Mouse (Mus musculus): Measurements from ENCODE around the gene Srrm3.

Srrm3 gene

DNA sequence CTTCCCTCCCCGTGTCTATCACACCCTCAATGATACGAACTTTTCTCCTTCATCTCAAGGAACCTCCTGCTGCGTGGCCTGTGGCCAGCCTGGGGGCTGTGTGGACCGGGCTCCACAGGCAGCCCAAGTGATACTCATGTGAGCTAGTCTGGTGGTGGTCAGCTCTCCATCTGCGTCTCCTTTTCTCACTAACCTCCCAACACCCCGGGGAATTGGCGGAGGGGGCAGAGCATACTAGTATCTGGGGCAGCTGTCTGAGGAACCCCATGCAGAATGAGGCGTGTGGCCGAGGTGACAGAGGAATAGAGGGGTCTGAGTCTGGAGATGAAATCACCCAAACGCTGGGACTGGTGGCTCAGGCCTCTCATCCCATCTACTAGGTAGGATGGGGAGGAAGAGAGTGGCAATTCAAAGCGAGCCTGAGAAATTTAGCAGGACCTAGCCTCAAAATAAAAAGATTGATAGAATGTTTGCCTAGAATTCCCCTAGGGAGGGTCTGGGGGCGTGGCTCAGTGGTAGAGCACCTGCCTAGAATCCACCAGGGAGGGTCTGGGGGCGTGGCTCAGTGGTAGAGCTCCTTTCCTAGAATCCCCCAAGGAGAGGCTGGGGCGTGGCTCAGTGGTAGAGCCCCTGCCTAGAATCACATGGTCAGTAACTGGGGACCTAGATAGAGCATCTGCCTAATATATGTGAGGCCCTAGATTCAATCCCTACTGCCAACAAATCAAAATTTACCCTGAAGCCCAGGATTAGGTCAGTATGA is 63.2 kb downstream of the Srrm3 start:
- no peak for DNase-seq (ENCODE audit: low spot score in 2 of 2)

DNA sequence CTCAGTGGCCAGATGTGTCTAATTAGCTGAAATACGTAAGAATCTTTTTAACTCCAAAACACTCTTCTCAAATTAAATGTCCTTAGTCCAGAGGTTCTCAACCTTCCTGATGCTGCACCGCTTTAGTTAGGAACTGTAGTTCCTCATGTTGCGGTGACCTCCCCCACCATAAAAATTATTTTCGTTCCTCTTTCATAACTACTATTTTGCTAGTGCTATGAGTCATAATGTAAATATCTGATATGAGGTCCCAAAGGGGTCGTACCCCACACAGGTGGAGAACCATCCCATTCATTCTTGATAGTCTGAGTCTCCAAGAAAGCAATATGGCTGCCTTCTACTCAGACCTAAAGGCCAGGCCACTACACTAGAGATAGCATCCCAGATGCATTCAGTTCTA is 63.8 kb downstream of the Srrm3 start:
- DNase-seq (ENCODE audit: low spot score in 2 of 2) = no peak

DNA sequence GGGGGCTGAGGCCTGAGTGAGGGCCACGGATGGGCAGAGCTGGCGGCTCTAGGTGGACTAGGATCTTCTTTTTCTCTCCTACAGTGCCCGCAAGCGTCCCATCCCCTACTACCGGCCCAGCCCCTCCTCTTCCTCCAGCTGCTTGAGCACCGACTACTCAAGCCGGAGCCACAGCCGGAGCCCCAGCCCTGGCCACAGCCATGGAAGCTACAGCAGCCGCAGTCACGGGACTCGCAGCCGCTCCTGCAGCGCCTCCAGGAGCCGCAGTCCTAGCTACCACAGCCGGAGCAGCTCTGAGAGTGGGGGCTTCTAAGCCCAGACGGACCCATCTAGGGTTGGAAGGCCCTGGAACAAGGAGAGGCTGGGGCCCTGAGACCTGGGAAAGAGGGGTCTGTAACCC is 66.3 kb downstream of the Srrm3 start:
- no peak for DNase-seq (ENCODE audit: low spot score in 2 of 2)

DNA sequence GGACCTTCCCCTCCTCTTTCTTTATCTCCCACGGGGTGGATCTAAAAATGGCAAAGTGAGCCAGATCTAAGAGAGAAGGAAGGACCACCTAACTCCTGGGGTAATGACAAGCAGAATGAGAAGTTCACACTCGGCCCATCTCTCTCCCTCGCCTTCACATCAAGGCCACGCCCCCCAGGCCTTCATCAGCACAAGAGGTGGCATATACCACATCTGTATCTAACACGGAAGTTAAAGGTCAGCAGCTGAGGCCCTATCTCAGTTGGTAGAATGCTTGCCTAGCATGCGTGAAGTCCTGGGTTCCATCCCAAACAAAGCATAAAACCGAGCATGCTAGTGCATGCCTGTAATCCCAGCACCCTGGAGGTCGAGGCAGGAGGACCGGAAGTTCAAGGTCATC is 67.1 kb downstream of the Srrm3 start:
- no peak for DNase-seq (ENCODE audit: low spot score in 2 of 2)

DNA sequence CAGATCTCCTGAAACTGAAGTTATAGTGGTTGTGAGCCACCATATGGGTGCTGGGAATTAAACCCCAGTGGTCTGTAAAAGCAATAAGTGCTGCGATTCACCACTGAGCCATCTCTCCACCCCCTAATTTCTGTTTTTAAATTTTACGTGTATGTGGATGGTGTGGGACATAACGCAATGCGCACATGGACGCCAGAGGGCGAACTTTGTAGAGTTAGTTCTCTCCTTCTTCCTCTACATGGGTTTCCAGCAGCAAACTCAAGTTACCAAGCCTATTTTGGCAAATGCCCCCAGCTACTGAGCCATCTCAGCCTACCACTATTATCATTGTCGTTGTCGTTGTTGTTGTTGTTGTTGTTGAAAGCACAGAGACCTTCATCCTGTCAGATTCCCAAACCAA is 70.5 kb downstream of the Srrm3 start:
- DNase-seq (ENCODE audit: low spot score in 2 of 2) = peak; percentile 39 to 73

DNA sequence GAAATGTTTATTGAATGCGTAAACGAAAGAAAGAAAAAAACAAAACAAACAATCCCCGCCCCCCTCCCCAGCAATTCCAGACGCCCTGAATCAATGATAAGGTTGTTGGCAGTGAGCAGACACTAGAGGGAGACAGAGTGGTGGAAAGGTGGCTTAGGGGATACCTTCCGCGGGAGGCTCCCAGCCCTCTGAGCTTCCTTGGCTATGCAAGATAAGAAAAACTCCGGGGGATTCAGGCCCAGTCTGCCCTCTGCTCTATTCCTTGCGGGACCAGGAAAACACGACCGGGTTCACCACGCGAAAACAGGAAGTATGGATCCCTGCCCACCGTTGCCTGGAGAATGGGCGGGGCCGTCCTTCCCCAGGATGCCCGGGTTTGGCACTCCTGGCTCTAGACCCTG is 71.1 kb downstream of the Srrm3 start:
- peak; percentile 68 to 76 for DNase-seq (ENCODE audit: low spot score in 2 of 2)

DNA sequence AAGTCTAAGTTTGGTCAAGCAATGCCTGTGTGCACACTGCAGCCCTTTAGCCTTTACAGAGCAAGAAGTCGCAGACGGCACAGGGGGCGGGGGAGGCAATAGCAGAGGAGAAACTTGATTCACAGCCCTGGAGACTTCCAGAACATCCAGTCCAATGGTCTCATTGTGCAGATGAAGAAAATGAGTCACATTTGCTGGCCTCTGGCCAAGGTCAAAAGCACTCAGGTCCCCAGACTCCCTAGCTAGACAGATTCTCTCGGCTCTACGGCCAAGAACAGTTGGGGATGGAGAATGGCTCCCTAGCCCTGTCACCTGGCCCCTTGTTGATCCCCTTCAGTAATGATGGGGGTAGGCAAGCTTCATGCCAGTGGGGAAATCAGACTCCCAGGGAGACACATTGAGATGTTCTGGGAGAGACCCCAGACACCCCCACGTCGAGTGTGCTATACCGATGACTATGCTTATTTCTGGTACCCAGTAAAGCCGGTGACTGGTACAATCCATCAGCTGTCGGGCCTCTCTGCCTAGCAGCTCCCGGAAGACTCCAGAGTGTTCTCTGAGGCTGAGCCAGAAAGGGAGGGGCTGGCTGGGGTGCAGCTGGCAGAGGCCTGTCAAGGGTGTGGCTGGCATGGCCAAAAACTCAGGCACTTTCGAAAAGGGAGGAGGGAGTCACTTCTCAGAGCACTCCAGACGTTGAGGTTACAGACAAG is 72.9 kb downstream of the Srrm3 start:
- DNase-seq (ENCODE audit: low spot score in 2 of 2) = peak; percentile 87 to 93

DNA sequence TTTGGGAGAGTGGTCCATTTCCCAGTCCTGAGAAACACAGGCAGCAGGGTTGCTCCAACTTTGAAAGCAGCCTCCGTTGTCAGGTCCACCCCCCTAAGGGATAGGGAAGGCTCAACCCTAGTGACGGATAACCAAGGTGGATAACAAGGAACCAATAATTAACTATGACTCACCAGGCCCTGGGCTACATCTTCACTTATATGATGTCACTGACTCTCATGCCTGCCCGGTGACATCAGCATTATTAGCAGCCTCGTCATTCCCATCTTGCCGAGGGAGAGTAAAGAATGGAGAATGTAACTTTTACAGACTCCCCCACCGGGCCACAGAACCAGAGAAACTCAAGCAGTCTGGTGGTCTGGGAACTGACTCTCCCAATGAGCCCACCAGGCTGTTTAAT is 78.0 kb downstream of the Srrm3 start:
- DNase-seq (ENCODE audit: low spot score in 2 of 2) = no peak

DNA sequence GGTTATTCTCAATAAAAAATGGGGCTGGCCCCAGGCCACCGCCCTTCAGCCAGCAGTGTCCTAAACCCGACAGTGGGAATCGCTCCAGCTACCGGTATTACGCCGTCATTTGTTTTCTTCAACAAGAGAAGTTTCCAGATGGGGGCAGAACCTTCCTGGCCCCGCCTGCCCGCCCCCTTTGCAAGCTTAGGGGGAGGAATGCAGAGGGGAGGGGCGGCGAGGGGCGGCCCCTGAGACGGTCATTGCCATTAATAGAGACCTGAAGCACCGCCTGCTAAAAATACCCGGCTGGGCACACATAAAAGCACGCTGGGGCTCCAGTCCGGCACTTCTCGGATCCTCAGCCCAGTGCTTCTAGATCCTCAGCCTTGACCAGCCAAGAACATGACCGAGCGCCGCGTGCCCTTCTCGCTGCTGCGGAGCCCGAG is 81.0 kb downstream of the Srrm3 start, which contains the start of gene Hspb1:
Gene Hspb1 (plus strand): TSS at position 245 of the 428 bp plus-strand sequence.
- DNase-seq (ENCODE audit: low spot score in 2 of 2) = peak; percentile 96 to 97

DNA sequence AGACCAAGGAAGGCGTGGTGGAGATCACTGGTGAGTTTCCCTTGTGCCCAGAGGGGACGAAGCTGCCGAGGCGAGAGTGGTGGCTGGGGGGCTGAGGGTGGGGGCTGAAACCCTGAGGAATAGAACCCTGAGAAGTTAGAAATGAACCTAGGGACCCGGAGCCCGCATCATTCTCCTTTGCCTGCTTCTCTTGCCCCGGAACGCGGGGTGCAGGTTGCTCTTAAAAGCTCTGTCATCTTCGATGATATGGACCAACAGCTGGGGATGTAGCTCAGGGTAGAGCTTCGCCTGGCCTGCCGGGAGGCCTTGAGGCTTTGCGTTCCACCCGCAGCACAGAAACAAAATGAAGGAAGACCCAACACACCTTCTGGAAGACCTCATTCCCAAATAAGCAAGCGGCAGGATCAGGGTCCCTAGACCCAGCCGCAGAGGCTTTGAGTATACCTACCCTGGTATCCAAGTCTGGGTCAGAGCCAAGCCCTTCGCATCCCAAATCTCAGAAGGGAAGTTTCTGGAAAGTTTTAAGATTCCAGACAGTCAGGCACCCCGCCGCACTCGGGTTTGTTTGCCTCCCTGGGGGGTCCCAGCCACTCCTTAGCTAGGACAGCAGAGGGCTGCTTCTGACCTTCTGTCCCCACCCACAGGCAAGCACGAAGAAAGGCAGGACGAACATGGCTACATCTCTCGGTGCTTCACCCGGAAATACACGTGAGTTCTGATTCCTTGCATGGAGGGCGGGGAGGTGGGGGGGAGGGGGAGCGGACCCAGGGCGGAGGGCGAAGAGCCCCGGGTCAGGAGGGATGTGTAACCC is 81.9 kb downstream of the Srrm3 start:
- peak; percentile 48 to 59 for DNase-seq (ENCODE audit: low spot score in 2 of 2)

DNA sequence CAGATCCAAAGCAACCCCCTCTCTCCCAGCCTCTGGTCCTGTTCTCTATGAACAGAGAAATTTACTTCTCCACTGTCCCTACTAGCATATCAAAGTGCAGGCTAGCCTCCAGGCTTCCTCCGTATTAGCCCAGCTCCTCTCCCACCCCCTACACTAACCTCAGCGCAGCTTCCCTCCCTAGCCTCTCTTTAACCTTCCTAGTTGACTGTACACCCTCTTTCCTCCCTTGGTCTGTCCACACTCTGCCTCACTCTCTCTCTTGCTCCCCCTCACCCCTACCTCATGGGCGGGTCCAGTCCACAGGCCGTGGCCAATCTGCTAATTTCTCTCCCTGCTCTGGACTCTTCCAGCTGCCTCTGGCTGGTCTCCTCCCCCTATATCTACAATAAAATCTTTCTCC is 83.6 kb downstream of the Srrm3 start:
- no peak for DNase-seq (ENCODE audit: low spot score in 2 of 2)

DNA sequence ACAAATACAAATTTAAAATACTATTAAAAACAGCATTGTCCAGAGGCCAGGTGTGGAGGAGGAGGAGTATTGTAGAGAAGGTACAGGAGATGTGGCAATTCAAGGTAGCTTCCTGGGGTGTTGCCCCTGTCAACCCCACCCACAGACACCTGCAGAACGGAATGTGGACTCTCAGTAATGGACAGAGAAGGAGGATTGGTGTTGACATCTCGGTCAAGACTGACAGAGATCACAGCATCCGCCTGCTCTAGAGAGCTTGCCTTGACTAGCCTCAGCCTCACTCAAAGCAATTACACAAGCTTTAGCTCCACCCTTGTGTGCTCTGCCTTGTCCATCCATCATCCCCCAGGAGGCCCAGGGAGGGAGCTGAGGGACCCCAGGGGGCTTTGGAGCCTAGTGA is 84.2 kb downstream of the Srrm3 start:
- no peak for DNase-seq (ENCODE audit: low spot score in 2 of 2)

DNA sequence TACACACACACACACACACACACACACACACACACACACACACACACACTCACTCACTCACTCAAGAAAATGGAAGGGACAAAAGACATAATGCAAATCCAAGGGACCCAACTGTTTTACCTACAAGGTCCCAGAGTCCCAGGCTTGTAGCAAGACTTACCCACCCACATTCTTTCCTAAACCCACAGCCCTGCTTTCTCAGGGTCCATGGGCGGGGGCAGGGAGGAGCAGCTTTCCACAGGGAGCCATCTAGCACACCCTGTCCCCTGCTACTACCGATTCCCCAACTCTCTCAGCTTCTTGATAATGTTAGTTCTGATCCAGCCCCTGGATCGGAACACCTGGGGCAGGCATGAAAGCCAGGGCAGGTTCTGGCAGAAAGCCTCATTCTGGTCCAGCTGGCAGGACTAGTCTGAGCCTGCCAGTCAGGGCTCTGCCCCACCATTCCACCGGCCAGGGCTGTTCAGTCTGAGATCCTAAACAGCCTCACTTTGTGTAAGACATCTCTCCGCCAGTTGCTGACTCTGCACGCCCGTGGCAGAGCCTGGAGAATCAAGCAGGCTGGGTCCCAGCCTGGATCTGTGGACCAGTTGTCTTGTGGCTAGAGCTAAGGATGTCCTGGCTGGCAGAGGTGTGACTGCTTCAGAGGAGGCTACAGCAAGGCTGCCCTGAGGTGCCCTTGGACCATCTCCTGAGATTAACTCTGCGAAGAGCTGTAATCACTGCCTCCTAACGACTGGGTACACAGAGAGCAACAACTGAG is 86.1 kb downstream of the Srrm3 start:
- DNase-seq (ENCODE audit: low spot score in 2 of 2) = no peak

DNA sequence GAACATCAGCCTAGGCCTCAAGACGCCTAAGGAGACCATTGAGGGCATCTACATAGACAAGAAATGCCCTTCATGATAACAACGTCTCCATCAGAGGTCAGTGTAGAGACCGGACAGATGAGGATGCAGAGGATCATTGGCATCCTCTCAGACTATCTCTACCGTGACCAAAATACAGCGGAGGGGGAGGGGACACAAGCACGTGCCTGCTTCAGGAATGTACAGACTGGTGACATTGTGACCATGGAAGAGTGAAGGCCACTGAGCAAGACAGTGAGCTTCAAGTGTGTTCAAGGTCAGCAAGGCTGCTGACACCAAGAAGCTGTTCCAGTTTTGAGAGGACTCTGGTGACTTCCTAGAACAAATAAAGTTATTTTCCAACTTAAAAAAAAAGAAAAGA is 88.3 kb downstream of the Srrm3 start:
- no peak for DNase-seq (ENCODE audit: low spot score in 2 of 2)

DNA sequence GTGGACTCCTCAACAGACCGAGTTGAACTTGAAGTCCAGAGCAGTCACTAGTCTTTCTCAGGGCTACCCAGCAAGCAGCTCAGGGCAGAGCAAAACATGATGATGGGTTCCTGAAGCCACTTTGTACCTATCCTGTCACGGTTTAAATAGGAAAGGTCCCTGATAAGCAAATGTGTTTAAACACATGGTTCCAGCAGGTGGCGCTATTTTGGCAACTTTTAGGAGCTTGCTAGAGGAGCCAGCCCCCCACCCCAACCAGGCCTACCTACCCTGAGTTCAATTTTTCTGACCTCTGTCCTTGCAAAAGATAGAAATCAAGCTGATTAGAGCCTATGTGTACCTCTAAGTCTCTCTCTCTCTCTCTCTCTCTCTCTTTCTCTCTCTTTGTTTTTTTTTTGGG is 91.3 kb downstream of the Srrm3 start:
- DNase-seq (ENCODE audit: low spot score in 2 of 2) = no peak

DNA sequence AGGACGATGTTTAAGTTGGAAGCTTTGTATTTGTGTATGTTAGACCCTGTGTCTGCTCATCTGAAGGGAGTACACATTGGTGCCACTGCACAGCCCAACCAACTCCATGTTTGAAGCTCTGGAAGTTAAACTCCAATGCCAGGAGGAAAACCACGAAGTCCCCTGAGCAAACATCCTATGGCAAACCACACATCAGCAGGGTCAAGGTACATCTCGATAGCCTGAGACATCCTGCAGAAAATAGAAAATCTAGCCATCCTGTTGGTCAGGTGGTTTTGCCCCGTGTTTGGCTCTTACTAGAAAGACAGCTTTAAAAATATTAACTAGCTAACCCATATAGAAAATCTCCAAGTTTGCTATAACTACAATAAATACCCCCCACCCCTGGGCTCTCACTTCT is 92.3 kb downstream of the Srrm3 start:
- no peak for DNase-seq (ENCODE audit: low spot score in 2 of 2)

DNA sequence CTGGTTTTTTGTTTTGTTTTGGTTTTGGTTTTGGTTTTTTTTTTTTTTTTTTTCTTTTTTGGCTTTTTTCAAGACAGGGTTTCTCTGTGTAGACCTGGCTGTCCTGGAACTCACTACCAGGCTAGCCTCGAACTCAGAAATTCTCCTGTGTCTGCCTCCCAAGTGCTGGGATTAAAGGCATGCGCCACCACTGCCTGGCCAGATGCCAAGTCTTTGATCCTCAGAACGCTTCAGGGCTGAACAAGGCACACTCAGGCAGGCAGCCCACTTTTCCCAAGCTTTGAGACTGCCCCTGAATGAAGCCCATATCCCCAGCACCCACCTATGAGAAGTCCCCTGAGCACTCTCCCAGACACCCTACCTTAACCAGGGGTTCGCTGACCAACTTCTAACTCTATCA is 93.1 kb downstream of the Srrm3 start:
- no peak for DNase-seq (ENCODE audit: low spot score in 2 of 2)

DNA sequence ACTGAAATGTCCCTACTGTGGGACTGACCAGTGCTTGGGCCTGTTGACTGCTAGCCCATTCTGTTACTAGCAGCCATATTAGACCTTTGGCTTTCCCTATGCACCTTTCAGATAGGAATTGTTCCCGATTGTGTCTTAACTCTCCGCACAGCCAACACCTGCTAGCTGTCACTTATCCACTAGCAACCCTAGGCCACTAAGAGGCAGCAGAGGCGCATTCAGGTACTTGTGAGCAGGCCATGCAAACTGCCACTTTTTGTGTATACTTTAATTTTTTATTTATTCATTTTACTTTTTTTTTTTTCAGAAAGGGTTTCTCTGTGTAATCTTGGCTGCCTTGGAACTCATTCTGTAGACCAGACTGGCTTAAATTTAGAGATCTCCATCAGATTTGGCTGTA is 94.0 kb downstream of the Srrm3 start:
- no peak for DNase-seq (ENCODE audit: low spot score in 2 of 2)

DNA sequence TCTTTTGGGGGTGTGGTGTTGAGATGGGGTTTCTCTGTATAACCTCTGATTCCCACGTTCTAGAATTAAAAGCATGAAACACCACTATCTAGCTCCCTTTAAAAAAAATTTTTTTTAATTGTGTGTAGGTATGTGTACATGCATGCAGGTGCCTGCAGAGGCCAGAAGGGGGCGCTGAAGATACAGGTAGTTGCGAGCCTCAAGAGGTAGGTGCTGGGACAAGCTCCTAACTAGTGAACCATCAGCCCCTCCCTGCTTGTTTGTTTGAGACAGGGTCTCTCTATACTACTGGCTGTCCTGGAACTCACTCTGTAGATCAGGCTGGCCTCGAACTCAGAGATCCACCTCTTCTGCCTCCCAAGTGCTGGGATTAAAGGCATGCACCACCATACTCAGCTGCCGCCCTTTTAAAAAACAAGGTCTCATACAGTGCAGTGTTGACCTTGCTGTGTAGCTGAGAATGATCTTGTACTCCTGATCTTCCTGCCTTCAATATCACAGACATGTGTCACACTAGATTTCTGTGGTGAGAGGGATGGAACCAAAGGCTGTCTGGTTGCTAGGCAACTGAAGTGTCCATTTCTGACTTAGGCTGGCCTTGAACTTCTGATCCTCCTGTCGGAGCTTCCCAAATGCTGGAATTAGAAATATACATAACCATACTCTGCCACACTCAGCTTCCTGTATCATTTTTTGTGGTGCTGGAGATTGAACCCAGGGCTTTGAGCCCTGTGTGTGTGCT is 94.8 kb downstream of the Srrm3 start:
- no peak for DNase-seq (ENCODE audit: low spot score in 2 of 2)

DNA sequence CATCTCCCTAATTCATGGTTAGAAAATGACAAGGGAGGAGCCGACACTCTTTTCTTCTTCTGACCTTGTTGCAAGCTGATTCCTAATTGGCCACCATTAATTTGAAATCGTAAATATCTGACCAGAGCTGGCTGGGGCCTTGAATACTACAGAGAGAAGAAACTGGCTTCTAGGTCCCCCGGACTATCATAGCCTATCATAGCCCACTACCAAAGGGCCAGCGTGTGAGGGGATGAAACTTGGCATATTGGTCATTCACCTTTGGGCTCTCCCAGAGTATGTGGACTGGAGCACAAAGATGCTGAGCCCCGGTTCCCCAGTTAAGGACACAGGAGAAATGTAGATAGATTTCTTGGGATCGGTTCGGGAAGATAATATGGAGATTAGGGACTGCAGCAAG is 96.4 kb downstream of the Srrm3 start:
- DNase-seq (ENCODE audit: low spot score in 2 of 2) = no peak

DNA sequence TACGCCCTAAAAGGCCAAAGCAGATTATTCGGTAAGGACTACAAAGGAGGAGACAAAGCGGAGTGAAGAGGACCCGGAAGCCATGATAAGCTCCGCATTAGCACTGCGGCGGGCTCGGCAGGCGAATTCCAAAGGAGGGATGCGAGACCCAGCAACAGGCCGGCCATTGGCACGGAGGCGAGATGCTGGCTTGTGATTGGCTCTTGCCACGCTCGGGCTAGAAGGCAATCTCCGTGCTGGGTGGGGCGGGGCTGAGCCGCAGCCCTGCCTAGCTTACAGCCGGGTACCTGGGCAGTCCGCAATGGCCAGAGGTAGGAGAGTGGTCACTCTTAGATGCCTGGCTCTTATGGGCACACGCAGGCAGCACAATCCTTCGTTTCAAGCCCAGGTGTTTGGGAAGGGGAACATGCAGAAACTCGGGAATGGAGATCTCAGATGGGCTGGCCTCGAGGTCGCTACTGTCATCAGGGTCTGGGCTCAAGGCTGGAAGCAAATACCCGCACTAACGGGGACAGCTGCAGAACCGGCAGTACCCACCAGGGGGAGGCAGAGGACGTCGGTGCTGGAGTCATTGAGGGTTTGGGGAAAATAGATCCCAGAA is 97.0 kb downstream of the Srrm3 start:
- DNase-seq (ENCODE audit: low spot score in 2 of 2) = peak; percentile 78 to 90
